Mouse (Mus musculus) hindbrain, embryonic 10.5 days (tissue): Measurements from ENCODE around the gene Siglec1. TPM values are rescaled to one million over a fixed set of nuclear protein-coding genes. Genes with fewer than 3 reads are reported as not detected.
A peak's percentile ranks its signal among the peaks of the same experiment; 100 is the strongest.

Source experiments
- DNase-seq: peaks from one replicate; pipeline ENCODE4 v3.0.0-alpha.2; 2017; ENCODE audit warnings: low spot score
- H3K27ac ChIP-seq: fragments of 300-500 bp; sonication (generic); 2 replicates; pipeline ENCODE4 v1.5.1; 2016; ENCODE audit warnings: mild to moderate bottlenecking, moderate library complexity
- H3K27me3 ChIP-seq: fragments of 300-500 bp; sonication (generic); 2 replicates; pipeline ENCODE4 v1.6.1; 2016; ENCODE audit warnings: mild to moderate bottlenecking; ENCODE audit not compliant: poor library complexity, insufficient read depth, severe bottlenecking
- H3K36me3 ChIP-seq: fragments of 300-500 bp; sonication (generic); 2 replicates; pipeline ENCODE4 v1.6.1; 2016; ENCODE audit warnings: mild to moderate bottlenecking, moderate library complexity
- H3K4me1 ChIP-seq: fragments of 300-500 bp; sonication (generic); replicated peaks from 2 replicates; pipeline ENCODE4 v1.6.1; 2016; ENCODE audit warnings: mild to moderate bottlenecking
- H3K4me3 ChIP-seq: fragments of 300-500 bp; sonication (generic); 2 replicates; pipeline ENCODE4 v1.5.1; 2016; ENCODE audit warnings: mild to moderate bottlenecking, moderate library complexity
- H3K9me3 ChIP-seq: fragments of 300-500 bp; sonication (generic); 2 replicates; pipeline ENCODE4 v1.6.1; 2016; ENCODE audit warnings: mild to moderate bottlenecking, moderate library complexity
- WGBS: fragments of 180-500 bp; shearing (Covaris S2); methylation state at CpG from one replicate; pipeline ENCODE4 v1.1.7; 2016; 5-methylcytosine and 5-hydroxymethylcytosine counted together
- polyA plus RNA-seq: library from polyadenylated mRNA; unstranded; fragments of >200 nt; fragmentation: Nextera tagmentation; extraction: Ambion mirVana; gene quantifications from 2 replicates; pipeline ENCODE4 v1.2.1, GENCODE M21; 2016

Gene Siglec1
- polyA plus RNA-seq, 1 experiment from 2014 or later: 0.16 TPM

DNA sequence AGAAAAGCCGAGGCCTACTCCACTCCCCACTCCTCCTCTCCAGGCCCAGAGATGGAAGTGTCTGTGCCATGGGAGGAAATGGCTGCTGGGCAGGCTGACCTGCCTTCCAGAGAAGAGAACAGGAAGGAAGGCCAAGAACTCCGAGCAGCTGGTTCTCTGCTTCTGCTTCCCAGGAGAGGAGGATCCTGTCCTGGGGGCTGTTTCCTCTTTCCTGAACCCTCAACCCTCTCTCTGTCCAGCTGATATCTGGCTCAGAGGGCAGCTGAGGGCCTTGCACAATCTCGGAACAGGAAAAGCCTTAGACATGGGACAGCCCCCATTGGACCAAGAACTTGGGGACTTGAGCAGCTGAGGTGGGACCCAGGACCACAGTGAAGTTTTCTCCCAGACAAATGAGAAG is 4.3 kb upstream of the Siglec1 start:
- H3K9me3 ChIP-seq: no peaks in the 10 kb centered on the region
- H3K4me1 ChIP-seq: peaks cover 6% of the 10 kb centered on the region
- H3K27ac ChIP-seq: no peak overlapping the region
- no peaks in the 10 kb centered on the region for H3K36me3 ChIP-seq
- no peak for DNase-seq
- 83% methylated on average over 3 of the region's 3 CpGs for WGBS
- H3K4me3 ChIP-seq: no peak overlapping the region
- H3K27me3 ChIP-seq: no peaks in the 10 kb centered on the region

DNA sequence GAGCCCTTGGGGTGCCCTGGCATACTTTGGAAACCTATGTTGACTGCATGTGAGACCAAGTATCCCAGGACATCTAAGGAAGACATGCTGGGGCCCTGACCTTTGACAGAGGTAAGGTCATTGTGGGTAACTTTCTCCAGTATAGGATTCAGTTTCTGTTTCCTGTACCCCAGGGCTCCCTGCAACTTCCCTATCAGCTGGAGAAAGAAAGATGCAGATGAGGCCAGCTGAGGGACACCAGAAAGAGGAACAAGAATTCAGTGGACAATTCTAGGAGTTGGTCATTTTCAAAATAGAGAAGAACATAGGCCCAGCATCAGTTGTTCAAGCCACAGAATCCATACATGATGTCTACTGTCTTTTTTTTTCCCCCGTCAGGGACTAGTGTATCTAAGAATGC is 3.1 kb upstream of the Siglec1 start:
- no peak overlapping the region for H3K27ac ChIP-seq
- DNase-seq: no peak
- no peaks in the 10 kb centered on the region for H3K27me3 ChIP-seq
- peaks cover 16% of the 10 kb centered on the region for H3K4me1 ChIP-seq
- H3K4me3 ChIP-seq: no peak overlapping the region
- no peaks in the 10 kb centered on the region for H3K9me3 ChIP-seq
- H3K36me3 ChIP-seq: no peaks in the 10 kb centered on the region
- 77% methylated on average over 1 of the region's 1 CpGs for WGBS

DNA sequence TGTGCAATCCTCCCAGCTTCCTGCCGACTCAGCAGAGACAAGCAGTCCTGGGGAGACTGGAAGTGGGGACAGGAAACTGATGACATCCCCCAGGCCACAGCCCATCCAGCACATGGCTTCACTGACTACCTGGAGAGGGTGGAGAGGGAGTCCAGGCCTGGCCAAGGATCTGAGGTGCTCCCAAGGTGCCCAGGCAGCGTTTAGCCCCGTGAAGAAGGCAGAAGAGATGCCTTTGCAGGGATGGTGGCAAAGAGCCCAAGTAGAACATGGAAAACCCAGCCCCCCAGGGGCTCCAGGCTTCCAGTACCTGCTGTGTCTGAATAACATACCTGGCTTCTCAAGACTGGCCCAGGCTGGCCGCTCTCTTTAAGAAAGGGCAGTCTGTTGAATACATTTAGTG is 2.0 kb upstream of the Siglec1 start:
- DNase-seq: no peak
- no peak overlapping the region for H3K4me3 ChIP-seq
- H3K4me1 ChIP-seq: peaks cover 17% of the 10 kb centered on the region
- H3K27me3 ChIP-seq: no peaks in the 10 kb centered on the region
- no peak overlapping the region for H3K27ac ChIP-seq
- no peaks in the 10 kb centered on the region for H3K9me3 ChIP-seq
- H3K36me3 ChIP-seq: no peaks in the 10 kb centered on the region
- 83% methylated on average over 4 of the region's 4 CpGs for WGBS

DNA sequence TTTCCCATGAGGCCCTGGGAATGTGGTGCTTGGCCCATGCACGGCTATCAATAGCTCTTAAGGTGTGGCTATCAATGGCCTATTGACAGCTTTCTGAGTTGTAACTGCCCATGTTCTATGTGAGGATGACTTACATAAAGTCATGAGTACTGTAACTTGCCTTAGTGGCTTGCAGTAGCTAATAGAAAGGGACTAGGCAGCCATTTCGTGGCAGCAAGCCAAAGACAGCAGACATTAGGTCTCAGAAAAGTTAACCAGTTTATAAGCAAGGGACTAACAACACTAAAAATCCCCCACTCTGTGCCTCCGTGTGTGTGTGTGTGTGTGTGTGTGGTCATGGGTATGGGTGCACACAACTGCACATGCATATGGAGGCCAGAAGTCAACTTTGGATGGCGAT is 2.4 kb downstream of the Siglec1 start:
- H3K9me3 ChIP-seq: no peaks in the 10 kb centered on the region
- no peak overlapping the region for H3K4me3 ChIP-seq
- H3K27ac ChIP-seq: no peak overlapping the region
- H3K4me1 ChIP-seq: peaks cover 17% of the 10 kb centered on the region
- no peak for DNase-seq
- 83% methylated on average over 4 of the region's 4 CpGs for WGBS
- 0 out of 2 replicates have a peak, but pooled peaks cover 4% of the 10 kb centered on the region for H3K27me3 ChIP-seq
- H3K36me3 ChIP-seq: no peaks in the 10 kb centered on the region

DNA sequence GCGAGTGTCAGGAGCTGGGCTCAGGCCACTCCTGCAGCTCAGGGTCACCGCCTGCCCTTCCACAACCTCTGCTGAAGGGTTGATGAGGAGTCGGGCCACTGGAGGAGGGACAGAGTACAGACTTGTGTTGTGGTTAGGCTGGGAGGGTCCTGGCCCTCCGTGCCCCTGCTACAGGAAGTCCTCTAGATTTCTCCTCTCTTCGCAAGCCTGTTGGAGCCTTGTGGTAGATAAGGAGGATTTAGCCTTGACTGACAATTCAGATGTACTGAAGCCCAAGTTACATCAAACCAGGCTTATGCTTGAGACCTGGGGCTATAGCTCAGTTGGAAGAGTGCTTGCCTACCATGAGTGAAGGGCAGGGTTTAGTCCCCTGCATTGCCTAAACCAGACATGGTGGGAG is 6.1 kb downstream of the Siglec1 start:
- peaks cover 16% of the 10 kb centered on the region; the same call in 1 of the 2 replicates for H3K4me1 ChIP-seq
- no peak for DNase-seq
- H3K9me3 ChIP-seq: no peaks in the 10 kb centered on the region
- peak overlapping the region; percentile 16; the same call in 1 of the 2 replicates for H3K27ac ChIP-seq
- 73% methylated on average over 5 of the region's 5 CpGs for WGBS
- H3K27me3 ChIP-seq: peaks cover 7% of the 10 kb centered on the region
- H3K4me3 ChIP-seq: no peak overlapping the region
- H3K36me3 ChIP-seq: no peaks in the 10 kb centered on the region

DNA sequence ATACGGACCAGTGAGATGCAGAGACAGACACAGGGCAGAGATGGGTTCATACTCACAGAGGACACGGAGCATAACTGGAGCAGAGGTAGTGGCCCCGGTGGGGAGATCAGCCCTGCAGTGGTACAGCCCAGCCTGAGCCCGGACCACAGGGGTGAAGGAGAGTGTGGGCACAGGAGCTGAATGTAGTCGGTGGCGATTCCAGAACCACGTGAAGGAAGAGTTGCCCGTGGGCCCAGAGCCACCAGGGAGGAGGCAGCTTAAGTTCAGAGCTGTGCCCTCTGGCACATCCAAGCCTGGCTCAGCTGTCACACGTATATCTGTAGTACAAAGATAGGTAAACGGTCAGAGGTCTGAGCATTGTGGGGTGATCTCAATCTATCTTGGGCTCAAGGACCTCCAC is 14.0 kb downstream of the Siglec1 start:
- H3K36me3 ChIP-seq: no peaks in the 10 kb centered on the region
- WGBS: 91% methylated on average over 10 of the region's 10 CpGs
- no peak overlapping the region for H3K27ac ChIP-seq
- DNase-seq: no peak
- no peaks in the 10 kb centered on the region for H3K9me3 ChIP-seq
- H3K4me1 ChIP-seq: peaks cover 15% of the 10 kb centered on the region; the same call in 1 of the 2 replicates
- H3K27me3 ChIP-seq: no peaks in the 10 kb centered on the region; the same call in 1 of the 2 replicates
- H3K4me3 ChIP-seq: no peak overlapping the region

DNA sequence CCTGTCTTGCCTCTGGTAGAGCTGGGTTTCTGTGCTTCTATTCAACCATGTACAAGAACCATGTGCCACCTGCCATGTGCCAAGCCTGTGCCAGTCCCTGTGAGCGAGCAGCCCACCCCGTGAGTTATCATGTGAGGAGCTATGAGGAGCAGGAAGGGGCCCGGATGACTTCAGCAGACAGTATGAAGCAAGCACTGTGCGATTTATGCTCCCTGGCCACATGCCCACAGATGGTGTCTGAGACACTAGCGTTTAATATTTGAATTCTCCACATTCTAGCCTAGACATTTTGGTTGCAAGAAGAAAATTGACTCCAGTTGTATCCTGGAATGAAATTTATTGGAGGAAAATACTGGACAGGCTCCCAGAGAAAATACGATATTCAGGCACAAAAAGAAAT is 19.1 kb downstream of the Siglec1 start:
- H3K4me3 ChIP-seq: no peak overlapping the region
- no peak for DNase-seq
- 86% methylated on average over 6 of the region's 6 CpGs for WGBS
- H3K27me3 ChIP-seq: peaks cover 28% of the 10 kb centered on the region
- no peaks in the 10 kb centered on the region for H3K36me3 ChIP-seq
- H3K4me1 ChIP-seq: peaks cover 12% of the 10 kb centered on the region
- H3K9me3 ChIP-seq: no peaks in the 10 kb centered on the region
- no peak overlapping the region for H3K27ac ChIP-seq

DNA sequence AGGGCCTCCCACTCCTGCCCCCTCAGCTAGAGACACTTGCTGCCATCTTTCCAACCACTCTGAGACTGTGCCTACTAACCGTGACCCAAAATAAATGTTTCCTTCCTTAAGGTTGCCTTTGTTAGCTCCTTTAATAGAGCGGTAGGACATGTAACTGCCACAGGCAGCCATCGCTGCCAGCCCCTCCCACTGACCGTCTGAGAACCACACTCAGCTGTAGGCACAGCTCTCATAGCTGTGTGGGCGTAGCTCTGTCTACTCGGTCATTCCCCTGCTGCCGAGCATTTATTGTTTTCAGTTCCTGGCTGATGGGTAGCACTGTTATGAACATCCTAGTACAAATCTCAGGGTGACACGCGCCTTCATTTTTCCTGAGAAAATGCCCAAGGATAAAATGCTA is 20.2 kb downstream of the Siglec1 start:
- DNase-seq: no peak
- peaks cover 12% of the 10 kb centered on the region for H3K4me1 ChIP-seq
- 69% methylated on average over 9 of the region's 9 CpGs for WGBS
- H3K4me3 ChIP-seq: no peak overlapping the region
- no peak overlapping the region for H3K27ac ChIP-seq
- H3K36me3 ChIP-seq: no peaks in the 10 kb centered on the region
- peaks cover 39% of the 10 kb centered on the region for H3K27me3 ChIP-seq
- H3K9me3 ChIP-seq: no peaks in the 10 kb centered on the region

DNA sequence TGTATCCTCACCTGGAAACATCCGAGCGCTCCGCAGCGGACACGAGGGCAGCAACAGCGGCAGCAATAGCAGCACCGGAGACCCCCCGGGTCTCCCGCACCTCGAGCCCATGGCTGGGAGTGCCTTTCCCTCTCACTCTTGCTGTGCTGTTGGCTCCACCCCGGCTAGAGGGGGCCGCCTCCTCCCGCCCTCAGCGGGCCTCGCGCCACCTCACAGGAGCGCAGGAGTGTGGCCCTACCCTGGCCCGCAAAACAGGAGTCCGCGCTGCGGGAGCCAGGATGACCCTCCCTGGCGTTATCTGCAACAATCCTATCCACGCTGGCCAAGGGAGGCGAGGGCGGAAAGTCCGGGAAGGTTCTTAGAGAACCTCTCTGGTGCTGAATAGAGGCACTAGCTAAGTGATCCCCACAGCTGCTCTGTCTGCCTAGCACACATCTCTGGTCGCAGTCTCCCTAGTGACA is 23.1 kb downstream of the Siglec1 start, which contains the start of gene Adam33:
Gene Adam33 (minus strand): TSS at position 411 of the 461 bp plus-strand sequence.
- DNase-seq: no peak
- peaks cover 29% of the 10 kb centered on the region for H3K4me1 ChIP-seq
- H3K9me3 ChIP-seq: no peaks in the 10 kb centered on the region
- H3K27ac ChIP-seq: no peak within 1 kb of the TSS
- peaks cover 58% of the 10 kb centered on the region for H3K27me3 ChIP-seq
- WGBS: 4% methylated on average over 22 of the region's 27 CpGs
- no peaks in the 10 kb centered on the region for H3K36me3 ChIP-seq
- H3K4me3 ChIP-seq: peak within 1 kb of the TSS; percentile 39

DNA sequence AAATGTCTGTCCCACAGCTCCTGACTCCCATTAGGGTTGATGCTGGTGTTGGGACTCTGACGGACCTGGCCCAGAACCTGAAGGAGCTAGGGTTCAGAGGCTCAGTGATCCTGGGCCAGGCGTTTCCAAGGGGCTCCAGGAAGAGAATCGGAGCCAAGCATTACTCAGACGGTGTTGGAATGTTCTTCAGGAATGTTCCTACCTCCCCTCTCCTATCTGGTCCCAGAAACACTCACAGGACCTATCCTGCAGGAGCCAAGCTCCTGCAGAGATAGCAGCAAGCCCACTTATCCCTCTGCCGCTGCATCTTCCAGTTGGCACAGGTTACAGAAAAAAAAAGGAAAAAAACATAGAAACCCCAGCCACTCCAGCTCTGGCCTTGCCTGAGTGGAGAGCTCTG is 25.0 kb downstream of the Siglec1 start:
- no peaks in the 10 kb centered on the region for H3K36me3 ChIP-seq
- no peak overlapping the region for H3K27ac ChIP-seq
- H3K4me1 ChIP-seq: peaks cover 29% of the 10 kb centered on the region
- H3K27me3 ChIP-seq: peaks cover 76% of the 10 kb centered on the region
- 68% methylated on average over 5 of the region's 5 CpGs for WGBS
- no peak overlapping the region for H3K4me3 ChIP-seq
- DNase-seq: no peak
- no peaks in the 10 kb centered on the region for H3K9me3 ChIP-seq

DNA sequence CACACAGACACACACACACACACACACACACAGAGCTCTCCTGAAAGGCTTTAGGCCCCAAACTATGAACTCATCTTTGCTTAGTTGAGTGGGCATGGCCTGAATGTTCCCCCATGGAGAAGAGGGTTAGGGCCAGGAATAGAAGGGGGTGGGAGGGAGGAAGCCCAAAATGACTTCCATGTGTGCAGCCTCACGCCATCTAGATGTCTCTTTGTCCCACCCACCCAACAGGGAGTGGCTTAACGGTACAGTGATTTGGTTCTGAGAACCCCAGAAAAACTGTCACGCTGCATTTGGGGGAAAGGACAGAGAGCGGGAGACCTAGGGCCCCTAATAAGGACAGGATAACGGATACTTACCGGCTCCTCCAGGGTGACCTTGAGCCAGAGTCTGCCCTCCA is 25.8 kb downstream of the Siglec1 start:
- H3K4me3 ChIP-seq: no peak overlapping the region
- no peaks in the 10 kb centered on the region for H3K36me3 ChIP-seq
- H3K27me3 ChIP-seq: peaks cover 84% of the 10 kb centered on the region
- WGBS: 46% methylated on average over 6 of the region's 6 CpGs
- peaks cover 37% of the 10 kb centered on the region for H3K4me1 ChIP-seq
- DNase-seq: peak; percentile 31
- peak overlapping the region; percentile 66; the same call in 1 of the 2 replicates for H3K27ac ChIP-seq
- H3K9me3 ChIP-seq: no peaks in the 10 kb centered on the region

DNA sequence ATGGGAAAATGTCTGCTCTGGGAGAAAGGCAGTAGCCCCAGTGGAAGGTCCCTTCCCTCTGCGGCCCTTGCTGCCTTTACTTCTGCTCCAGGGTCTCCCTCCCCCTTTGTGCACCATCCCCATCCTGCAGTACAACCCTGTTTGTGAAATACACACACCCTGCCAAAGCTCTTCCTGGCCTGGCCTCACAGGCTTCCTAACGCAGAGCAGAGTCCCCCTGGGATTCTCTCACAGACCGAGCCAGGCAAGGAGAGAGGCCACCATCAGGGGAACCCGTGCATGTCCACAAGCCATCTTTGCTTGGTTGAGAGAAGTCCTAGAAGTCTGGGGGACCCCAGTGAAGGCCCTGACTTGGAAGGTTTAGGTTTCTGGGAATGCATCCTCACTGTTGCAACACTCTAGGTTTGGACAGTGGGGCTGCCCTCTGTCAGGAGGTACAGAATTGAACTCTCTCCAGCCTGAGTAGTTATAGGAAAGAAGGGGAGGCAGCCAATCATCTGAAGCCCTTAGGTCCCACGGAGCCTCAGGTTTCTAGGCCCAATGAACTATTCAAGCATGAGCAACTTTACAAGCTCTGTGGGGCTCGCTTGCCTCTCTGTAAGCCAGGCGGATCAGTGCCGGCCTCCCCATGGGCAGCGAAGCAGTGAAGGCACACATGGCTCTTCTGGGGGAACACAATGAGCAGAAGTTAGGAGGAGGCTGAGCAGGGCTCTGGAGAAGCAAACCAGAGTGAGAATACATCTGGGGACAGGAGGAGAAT is 26.6 kb downstream of the Siglec1 start:
- H3K27me3 ChIP-seq: peaks cover 90% of the 10 kb centered on the region
- no peaks in the 10 kb centered on the region for H3K36me3 ChIP-seq
- 68% methylated on average over 9 of the region's 9 CpGs for WGBS
- no peaks in the 10 kb centered on the region for H3K9me3 ChIP-seq
- no peak overlapping the region for H3K4me3 ChIP-seq
- peak overlapping the region; percentile 31; the same call in 1 of the 2 replicates for H3K27ac ChIP-seq
- no peak for DNase-seq
- peaks cover 45% of the 10 kb centered on the region for H3K4me1 ChIP-seq

DNA sequence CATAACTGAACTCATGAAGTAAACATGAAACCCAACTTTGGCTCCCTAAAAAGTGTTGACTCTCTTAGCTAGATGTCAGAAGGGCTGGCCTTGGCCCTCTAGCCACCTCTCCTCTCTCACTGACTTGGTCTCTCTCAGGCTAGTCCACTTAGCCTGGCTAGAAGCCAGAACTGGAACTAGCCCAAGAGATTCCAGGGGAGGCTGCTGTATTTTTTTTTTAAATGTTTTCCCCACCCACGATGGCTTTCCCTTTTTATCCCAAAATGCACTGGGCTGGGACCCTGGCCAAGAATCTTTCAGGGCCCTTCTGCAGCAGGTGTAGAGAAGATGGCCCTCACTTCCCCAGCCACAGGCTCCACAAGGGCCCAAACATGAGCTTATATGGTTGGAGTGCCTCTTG is 27.2 kb downstream of the Siglec1 start:
- DNase-seq: no peak
- Histone ChIP-seq H3K27me3 (peaks cover 90% of the 10 kb centered on the region), H3K4me1 (peaks cover 51% of the 10 kb centered on the region), H3K36me3 (no peaks in the 10 kb centered on the region), H3K4me3 (no peak overlapping the region), H3K27ac (no peak overlapping the region), H3K9me3 (no peaks in the 10 kb centered on the region)
- 86% methylated on average over 1 of the region's 1 CpGs for WGBS
